1 mouse cellular context compared by ENCODE assay signal in the genomic region with DNA sequence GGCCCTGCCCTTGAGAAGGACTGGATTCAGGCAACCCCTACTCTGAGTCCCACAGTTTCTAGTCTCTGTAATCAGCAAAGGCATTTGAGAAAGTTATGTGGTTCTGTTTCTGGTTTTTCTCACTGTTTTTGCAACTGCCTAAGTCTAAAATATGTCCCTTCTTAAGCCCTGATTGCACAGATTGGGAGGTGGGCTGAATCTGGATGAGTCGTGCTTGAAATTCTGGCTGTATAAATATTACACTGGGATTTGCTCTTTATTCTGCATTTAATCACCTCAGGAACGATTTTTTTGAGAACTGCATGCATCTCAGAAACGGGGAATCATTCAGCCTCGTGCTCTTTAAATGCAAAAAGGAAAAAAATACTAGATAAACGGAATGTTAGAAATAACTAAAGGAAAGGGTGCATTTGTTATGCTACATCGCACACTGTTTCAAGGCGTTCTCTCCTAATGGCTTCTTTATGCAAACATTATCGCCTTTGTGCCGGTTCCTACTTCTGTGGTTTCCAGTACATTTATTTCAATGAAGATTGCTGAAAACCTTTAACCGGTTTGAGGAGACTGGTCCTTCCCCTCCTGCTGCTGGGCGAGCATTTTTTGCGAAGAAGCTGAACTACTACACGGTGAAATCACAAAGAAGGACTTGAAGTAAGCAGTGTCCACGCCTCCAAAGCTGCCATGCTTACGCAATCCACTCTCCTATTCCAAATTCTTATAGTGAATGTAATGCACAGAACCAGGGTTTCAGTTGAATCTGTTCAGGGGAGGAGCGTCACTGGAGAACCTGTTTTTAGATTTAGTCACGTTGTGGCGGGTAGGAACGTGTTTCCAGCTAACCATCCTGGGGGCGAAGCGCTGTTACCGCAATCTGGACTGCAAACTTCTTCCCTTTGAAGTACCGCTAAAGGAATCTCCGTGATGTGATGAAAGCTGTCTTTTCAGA.
TF ChIP-seq lines count a peak whose summit lies in the region.

No protein-coding gene starts in this region.

TF ChIP-seq in CH12.LX, 34 proteins besides CTCF, POLR2A, EP300 and RAD21 (continued from another document):
- TF ChIP-seq ZC3H11A (IDR thresholded peaks at IDR 0.05; ENCODE audit: low read depth, low read length) (no peak), ETS1 (conservative IDR thresholded peaks at IDR 0.05; ENCODE audit: low read depth, low read length) (peak; percentile 56; the same call in 1 of the 2 replicates), MXI1 (IDR thresholded peaks at IDR 0.05; ENCODE audit: low read depth, low read length) (no peak), USF2 (conservative IDR thresholded peaks at IDR 0.05; ENCODE audit: low read depth, low read length) (no peak), BHLHE40 (IDR thresholded peaks at IDR 0.05; ENCODE audit: low read depth, low read length) (peak; percentile 43), MEF2A (IDR thresholded peaks at IDR 0.05; ENCODE audit: borderline replicate concordance, low read depth, low read length) (peak; percentile 34; the same call in 1 of the 2 replicates), JUN (IDR thresholded peaks at IDR 0.05; ENCODE audit: insufficient read depth, low read depth, low read length) (no peak), ZMIZ1 (IDR thresholded peaks at IDR 0.05; ENCODE audit: low read depth, low read length) (no peak), RCOR1 (conservative IDR thresholded peaks at IDR 0.05; ENCODE audit: low read depth, low read length) (no peak)
